Mouse (Mus musculus) CD4-positive naive resting alpha-beta T cell, adult 57 days (primary cell): Measurements from ENCODE around the gene Cyp3a13. TPM values are rescaled to one million over a fixed set of nuclear protein-coding genes. Genes with fewer than 3 reads are reported as not detected.

Source experiments
- total RNA-seq: library from RNA; stranded (reverse); gene quantifications from one replicate; pipeline ENCODE4 v1.2.4, GENCODE M21; 2023

Gene Cyp3a13
- not detected for total RNA-seq

DNA sequence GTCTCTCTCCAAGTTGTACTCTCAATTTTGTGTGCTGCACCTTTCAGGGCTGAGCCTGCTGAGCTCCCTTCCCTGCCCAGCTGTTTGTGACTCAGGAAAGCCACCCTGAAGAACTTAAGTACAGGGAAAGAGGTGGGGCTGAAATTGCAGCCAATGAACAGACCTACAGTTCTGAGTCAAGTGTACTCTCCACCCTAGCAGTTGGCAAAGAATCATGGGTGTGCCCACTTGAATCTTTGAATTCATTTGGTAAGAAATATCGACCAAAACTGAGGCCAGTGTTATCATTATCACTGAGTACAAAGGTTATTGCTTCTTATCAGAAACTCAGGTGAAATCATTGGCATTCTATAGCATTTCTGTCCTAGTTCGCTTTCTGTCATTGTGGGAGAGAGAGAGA lies at the start of gene Cyp3a13:
TSS of gene Cyp3a13 (minus strand) at position 88 of the 400 bp plus-strand sequence.

DNA sequence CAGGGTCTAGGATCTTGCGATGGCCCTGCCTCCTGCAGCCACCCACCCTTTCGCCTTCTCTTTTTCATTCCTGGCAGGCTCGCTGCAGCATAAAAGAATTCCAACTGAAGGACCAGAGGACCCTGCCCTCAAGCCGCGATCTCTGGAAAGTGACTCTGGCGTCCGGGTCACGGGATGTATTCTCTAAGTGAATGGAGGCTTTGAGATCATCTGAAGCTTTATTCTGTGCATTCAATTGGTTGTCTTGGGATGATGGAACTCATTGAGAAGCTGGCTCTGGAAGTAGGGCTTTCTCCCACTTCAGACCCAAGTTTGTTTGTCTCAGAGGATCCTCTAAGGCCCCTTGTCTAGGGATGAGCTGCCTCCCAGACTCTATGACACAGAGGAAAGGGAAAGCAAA lies 41.5 kb upstream of the Cyp3a13 start, which contains the start of gene Gjc3:
TSS of gene Gjc3 (minus strand) at position 154 of the 400 bp plus-strand sequence.

DNA sequence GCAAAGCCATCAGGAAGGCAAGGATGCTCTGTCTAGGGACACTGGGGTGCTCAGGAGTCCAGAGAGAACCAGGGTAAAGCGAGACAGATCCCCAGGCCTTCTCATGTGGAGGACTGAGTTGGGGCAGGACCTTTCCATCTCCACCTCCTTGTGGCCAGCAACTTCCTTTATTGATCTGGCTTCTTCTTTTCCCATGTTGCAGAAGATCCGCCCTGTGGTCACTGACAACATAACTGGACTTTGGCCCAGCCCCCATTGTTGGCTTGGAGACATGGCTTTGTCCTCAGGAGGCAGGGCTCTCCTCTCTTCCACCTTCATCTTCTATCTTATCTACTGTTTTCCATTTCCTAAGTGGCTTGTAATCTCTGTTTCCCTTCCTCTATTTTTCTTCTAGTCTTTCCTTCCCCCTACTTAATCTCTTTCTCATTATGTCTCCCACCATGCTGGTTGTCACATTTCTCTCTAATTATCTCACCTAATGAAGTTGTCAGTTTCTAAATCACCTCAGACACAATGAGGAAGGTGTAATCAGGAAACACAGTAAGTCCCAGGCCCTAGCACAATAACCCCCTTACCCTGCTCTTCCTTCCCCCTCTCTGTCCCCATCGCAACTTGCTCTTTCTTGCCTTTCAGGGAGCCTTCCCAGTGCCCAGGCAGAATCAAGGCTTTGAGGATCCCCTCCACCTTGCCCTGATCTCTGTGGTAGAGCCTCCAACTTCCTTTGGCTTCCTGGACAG lies 49.6 kb downstream of the Cyp3a13 start, which contains the start of gene Pilrb2:
TSS of gene Pilrb2 (minus strand) at position 172 of the 737 bp plus-strand sequence.

DNA sequence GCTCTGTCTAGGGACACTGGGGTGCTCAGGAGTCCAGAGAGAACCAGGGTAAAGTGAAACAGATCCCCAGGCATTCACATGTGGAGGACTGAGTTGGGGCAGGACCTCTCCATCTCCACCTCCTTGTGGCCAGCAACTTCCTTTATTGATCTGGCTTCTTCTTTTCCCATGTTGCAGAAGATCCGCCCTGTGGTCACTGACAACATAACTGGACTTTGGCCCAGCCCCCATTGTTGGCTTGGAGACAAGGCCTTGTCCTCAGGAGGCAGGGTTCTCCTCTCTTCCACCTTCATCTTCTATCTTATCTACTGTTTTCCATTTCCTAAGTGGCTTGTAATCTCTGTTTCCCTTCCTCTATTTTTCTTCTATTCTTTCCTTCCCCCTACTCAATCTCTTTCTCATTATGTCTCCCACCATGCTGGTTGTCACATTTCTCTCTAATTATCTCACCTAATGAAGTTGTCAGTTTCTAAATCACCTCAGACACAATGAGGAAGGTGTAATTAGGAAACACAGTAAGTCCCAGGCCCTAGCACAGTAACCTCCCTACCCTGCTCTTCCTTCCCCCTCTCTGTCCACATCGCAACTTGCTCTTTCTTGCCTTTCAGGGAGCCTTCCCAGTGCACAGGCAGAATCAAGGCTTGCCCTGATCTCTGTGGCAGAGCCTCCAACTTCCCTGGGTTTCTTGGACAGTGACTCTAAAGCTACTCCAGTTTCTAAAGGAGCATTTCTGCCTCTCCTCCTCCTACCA lies 63.3 kb downstream of the Cyp3a13 start, which contains the start of gene Pilrb1:
TSS of gene Pilrb1 (minus strand) at position 147 of the 751 bp plus-strand sequence.

Other genes starting within 250 kb of the Cyp3a13 start
- gene Agfg2, start 236.9 kb downstream of the Cyp3a13 start, total RNA-seq: 33.8 TPM
- 1.7 TPM for gene Nyap1, start 180.0 kb downstream of the Cyp3a13 start, total RNA-seq
- gene Tsc22d4, start 175.9 kb downstream of the Cyp3a13 start, total RNA-seq: 231 TPM
- gene Ppp1r35, start 142.8 kb downstream of the Cyp3a13 start, total RNA-seq: 23.3 TPM
- 168 TPM for gene Mepce, start 134.0 kb downstream of the Cyp3a13 start, total RNA-seq
- 15.1 TPM for gene Zcwpw1, start 133.8 kb downstream of the Cyp3a13 start, total RNA-seq
- 5.1 TPM for gene Pilra, start 85.3 kb downstream of the Cyp3a13 start, total RNA-seq
- 2.1 TPM for gene Pilrb1, start 63.5 kb downstream of the Cyp3a13 start, total RNA-seq
- 1.7 TPM for gene Pilrb2, start 49.8 kb downstream of the Cyp3a13 start, total RNA-seq
- not detected for gene Gjc3, start 41.5 kb upstream of the Cyp3a13 start, total RNA-seq
- gene Azgp1, start 59.9 kb upstream of the Cyp3a13 start, total RNA-seq: not detected
- gene Smok3a, start 99.6 kb upstream of the Cyp3a13 start, total RNA-seq: not detected
- gene Smok3b, start 99.8 kb upstream of the Cyp3a13 start, total RNA-seq: not detected
- not detected for gene Smok3c, start 131.6 kb upstream of the Cyp3a13 start, total RNA-seq
- 25.9 TPM for gene Zkscan1, start 163.5 kb upstream of the Cyp3a13 start, total RNA-seq
- gene Zscan21, start 195.3 kb upstream of the Cyp3a13 start, total RNA-seq: 13.7 TPM
- 13.7 TPM for gene Zfp113, start 234.1 kb upstream of the Cyp3a13 start, total RNA-seq
- 48.1 TPM for gene Cops6, start 239.5 kb upstream of the Cyp3a13 start, total RNA-seq